Mouse (Mus musculus) CH12.LX (cell line): ENCODE results near the gene Recql5. TPM values are rescaled to one million over a fixed set of nuclear protein-coding genes. Genes with fewer than 3 reads are reported as not detected.
A peak's percentile ranks its signal among the peaks of the same experiment; 100 is the strongest.

Experiments
- DNase-seq: peaks from one replicate; pipeline ENCODE4 v3.0.0-alpha.2; 2013; ENCODE audit errors: extremely low read depth
- H3K27ac ChIP-seq: 2 replicates; pipeline ENCODE4 v1.5.1; 2012; ENCODE audit warnings: low read depth, mild to moderate bottlenecking, control low read depth, moderate library complexity; ENCODE audit not compliant: insufficient read depth
- H3K27me3 ChIP-seq: replicated peaks from 2 replicates; pipeline ENCODE3; 2012; ENCODE audit warnings: inconsistent platforms
- H3K36me3 ChIP-seq, 2 experiments: replicated peaks in 1 of 2; 2 replicates each; pipeline versions ENCODE3 to v1.6.1; 2012; ENCODE audit warnings: inconsistent platforms in 1 of 2, low read length in 1 of 2, mild to moderate bottlenecking in 1 of 2, mixed read lengths in 1 of 2, moderate library complexity in 1 of 2; ENCODE audit not compliant: control insufficient read depth in 1 of 2, insufficient read depth in 1 of 2
- H3K4me1 ChIP-seq, 2 experiments: 2 replicates each; pipeline ENCODE4 v1.6.1; 2012; ENCODE audit warnings: inconsistent platforms in 1 of 2, moderate library complexity in 1 of 2; ENCODE audit not compliant: insufficient read depth in 2 of 2, control insufficient read depth in 1 of 2
- H3K4me2 ChIP-seq: 2 replicates; pipeline ENCODE4 v1.6.1; 2012; ENCODE audit warnings: low read depth, mild to moderate bottlenecking, control low read depth; ENCODE audit not compliant: poor library complexity, insufficient read depth, severe bottlenecking
- H3K4me3 ChIP-seq, 3 experiments: fragments of 150-350 bp in 1 of 3; sonication (generic) in 1 of 3; replicated peaks in 1 of 3; 2 replicates each; pipeline versions ENCODE3 to v1.5.1; 2011 to 2012; ENCODE audit warnings: low read depth in 2 of 3, low read length in 2 of 3, mild to moderate bottlenecking in 2 of 3, moderate library complexity in 2 of 3, control low read depth in 1 of 3, improper control_type of control experiment in 1 of 3, inconsistent platforms in 1 of 3, mixed read lengths in 1 of 3; ENCODE audit not compliant: poor library complexity in 1 of 3
- H3K79me2 ChIP-seq: replicated peaks from 2 replicates; pipeline ENCODE4 v1.6.1; 2012; ENCODE audit warnings: mild to moderate bottlenecking, moderate library complexity; ENCODE audit not compliant: control insufficient read depth, poor library complexity, insufficient read depth, severe bottlenecking; ENCODE audit errors: extremely low read depth
- H3K9ac ChIP-seq: 2 replicates; pipeline ENCODE4 v1.6.1; 2012; ENCODE audit warnings: low read depth, mild to moderate bottlenecking, control low read depth, moderate library complexity; ENCODE audit not compliant: insufficient read depth
- H3K9me3 ChIP-seq: replicated peaks from 2 replicates; pipeline ENCODE3; 2012; ENCODE audit warnings: low read length, inconsistent platforms, mixed read lengths
- BHLHE40 ChIP-seq: IDR thresholded peaks from 2 replicates; pipeline ENCODE4 v1.6.1; 2011; ENCODE audit warnings: mild to moderate bottlenecking, low read depth, low read length, improper control_type of control experiment
- CHD2 ChIP-seq: IDR thresholded peaks from 2 replicates; pipeline ENCODE4 v1.6.1; 2011; ENCODE audit warnings: low read length, improper control_type of control experiment
- CTCF ChIP-seq, 2 experiments: IDR thresholded peaks in 1 of 2; conservative IDR thresholded peaks in 1 of 2; 2 replicates each; pipeline ENCODE4 v1.5.1; 2011 to 2012; ENCODE audit warnings: low read depth in 2 of 2, low read length in 2 of 2, improper control_type of control experiment in 1 of 2, inconsistent platforms in 1 of 2, mild to moderate bottlenecking in 1 of 2, moderate library complexity in 1 of 2
- ELF1 ChIP-seq: IDR thresholded peaks from 2 replicates; pipeline ENCODE4 v1.6.1; 2014; ENCODE audit warnings: low read depth, mild to moderate bottlenecking, inconsistent platforms, low read length, improper control_type of control experiment
- GABPA ChIP-seq: IDR thresholded peaks from 2 replicates; pipeline ENCODE4 v1.6.1; 2012; ENCODE audit warnings: low read depth, low read length, improper control_type of control experiment, inconsistent platforms; ENCODE audit not compliant: insufficient replicate concordance
- IRF4 ChIP-seq: IDR thresholded peaks from 2 replicates; pipeline ENCODE4 v1.6.1; 2014; ENCODE audit warnings: low read depth, mild to moderate bottlenecking, inconsistent platforms, low read length, improper control_type of control experiment
- MAFK ChIP-seq: IDR thresholded peaks from 2 replicates; pipeline ENCODE4 v1.6.1; 2011; ENCODE audit warnings: low read length, improper control_type of control experiment; ENCODE audit not compliant: insufficient replicate concordance
- MAX ChIP-seq: IDR thresholded peaks from 2 replicates; pipeline ENCODE4 v1.6.1; 2011; ENCODE audit warnings: low read length, improper control_type of control experiment
- MEF2A ChIP-seq: IDR thresholded peaks from 2 replicates; pipeline ENCODE4 v1.6.1; 2014; ENCODE audit warnings: low read depth, mild to moderate bottlenecking, inconsistent platforms, low read length, improper control_type of control experiment, borderline replicate concordance
- NELFE ChIP-seq: IDR thresholded peaks from 2 replicates; pipeline ENCODE4 v1.6.1; 2011; ENCODE audit warnings: low read depth, low read length, improper control_type of control experiment
- POLR2A ChIP-seq: IDR thresholded peaks from 2 replicates; pipeline ENCODE4 v1.6.1; 2011; ENCODE audit warnings: low read depth, mild to moderate bottlenecking, improper control_type of control experiment, low read length
- POLR2AphosphoS2 ChIP-seq: IDR thresholded peaks from 2 replicates; pipeline ENCODE4 v1.6.1; 2011; ENCODE audit warnings: low read depth, low read length, improper control_type of control experiment
- TBP ChIP-seq: conservative IDR thresholded peaks from 2 replicates; pipeline ENCODE4 v1.6.1; 2011; ENCODE audit warnings: low read depth, low read length, improper control_type of control experiment
- TCF12 ChIP-seq: IDR thresholded peaks from 2 replicates; pipeline ENCODE4 v1.6.1; 2014; ENCODE audit warnings: low read depth, mild to moderate bottlenecking, inconsistent platforms, low read length, improper control_type of control experiment
- USF2 ChIP-seq: conservative IDR thresholded peaks from 2 replicates; pipeline ENCODE4 v1.6.1; 2011; ENCODE audit warnings: low read depth, low read length, improper control_type of control experiment
- ZKSCAN1 ChIP-seq: IDR thresholded peaks from 2 replicates; pipeline ENCODE4 v1.6.1; 2012; ENCODE audit warnings: low read depth, inconsistent platforms, low read length, improper control_type of control experiment, borderline replicate concordance
- ZNF384 ChIP-seq: IDR thresholded peaks from 2 replicates; pipeline ENCODE4 v1.6.1; 2012; ENCODE audit warnings: low read depth, low read length, improper control_type of control experiment, inconsistent platforms
- dilution Hi-C: fragments of 300-500 bp; cut with MboI; formaldehyde crosslinking; loops from 2 replicates; pipeline ENCODE4 v1.14.3; 2020; ENCODE audit warnings: low sequenced_read_pairs; ENCODE audit not compliant: extremely low pct_unique_long_range_greater_than_20kb, extremely low pct_ligation_motif_present
- in situ Hi-C: fragments of 300-500 bp; cut with MboI; formaldehyde crosslinking; loops from 3 replicates; pipeline ENCODE4 v1.14.3; 2019; ENCODE audit warnings: low sequenced_read_pairs, low pct_ligation_motif_present, low pct_unique_long_range_greater_than_20kb, mixed read lengths
- polyA plus RNA-seq: library from polyadenylated mRNA; unstranded; fragments of >175 nt; gene quantifications from 2 replicates; pipeline ENCODE4 v1.2.1, GENCODE M21; 2012; ENCODE audit warnings: low read depth; ENCODE audit not compliant: insufficient read length
- total RNA-seq, 2 experiments: library from RNA; depleted of rRNA; stranded (reverse); fragments of 300-350 nt in 1 of 2; fragments of >200 nt in 1 of 2; gene quantifications; 2 replicates each; pipeline ENCODE4 v1.2.3; 2012 to 2014

Recql5 gene
- total and polyA plus RNA-seq, 3 experiments: 21.8 to 43.3 (median 31.0) TPM

GRCm38 (mm10) chr11:115957971-115958370 lies 24.7 kb upstream of the Recql5 start:
- Histone ChIP-seq H3K9ac (no peak overlapping the region), H3K4me3 (no peak overlapping the region), H3K27ac (no peak overlapping the region), H3K4me1 (peaks cover 0 to 6% of the 10 kb centered on the region in 2 experiments; a peak in 2 of 4 replicates), H3K36me3 (peaks cover 75 to 90% of the 10 kb centered on the region in 2 experiments), H3K9me3 (no peaks in the 10 kb centered on the region), H3K4me2 (no peak overlapping the region), H3K79me2 (no peaks in the 10 kb centered on the region), H3K27me3 (no peaks in the 10 kb centered on the region)
- in situ Hi-C loops: no loop called here
- dilution Hi-C loops: no loop called here
- TF ChIP-seq POLR2A: no peak
- no peak for DNase-seq

GRCm38 (mm10) chr11:115956453-115956852 lies 23.2 kb upstream of the Recql5 start:
- DNase-seq: no peak
- dilution Hi-C loops: no loop called here
- Histone ChIP-seq H3K4me2 (no peak overlapping the region), H3K4me3 (no peak overlapping the region), H3K27me3 (no peaks in the 10 kb centered on the region), H3K27ac (no peak overlapping the region), H3K79me2 (no peaks in the 10 kb centered on the region), H3K4me1 (peaks cover 0 to 6% of the 10 kb centered on the region in 2 experiments; a peak in 2 of 4 replicates), H3K9ac (no peak overlapping the region), H3K36me3 (peaks cover 74 to 90% of the 10 kb centered on the region in 2 experiments), H3K9me3 (no peaks in the 10 kb centered on the region)
- in situ Hi-C loops: no loop called here
- TF ChIP-seq MAX (no peak), ZKSCAN1 (peak; percentile 26; the same call in 1 of the 2 replicates)

GRCm38 (mm10) chr11:115955195-115955858 lies 22.1 kb upstream of the Recql5 start:
- Histone ChIP-seq H3K4me3 (no peak overlapping the region), H3K79me2 (no peaks in the 10 kb centered on the region), H3K36me3 (peaks cover 71 to 90% of the 10 kb centered on the region in 2 experiments), H3K9ac (no peak overlapping the region), H3K4me2 (no peak overlapping the region), H3K27ac (no peak overlapping the region), H3K4me1 (peaks cover 0 to 6% of the 10 kb centered on the region in 2 experiments; a peak in 2 of 4 replicates), H3K9me3 (no peaks in the 10 kb centered on the region), H3K27me3 (no peaks in the 10 kb centered on the region)
- dilution Hi-C loops (no loop called here), in situ Hi-C loops (no loop called here)
- TF ChIP-seq USF2 (no peak), BHLHE40 (peak; percentile 64)
- DNase-seq: no peak

- Histone ChIP-seq H3K27me3 (no peaks in the 10 kb centered on the region), H3K9me3 (no peaks in the 10 kb centered on the region), H3K36me3 (peaks cover 72 to 90% of the 10 kb centered on the region in 2 experiments), H3K27ac (no peak overlapping the region), H3K4me2 (no peak overlapping the region), H3K79me2 (no peaks in the 10 kb centered on the region), H3K4me1 (peaks cover 0 to 6% of the 10 kb centered on the region in 2 experiments; a peak in 2 of 4 replicates), H3K4me3 (no peak overlapping the region), H3K9ac (no peak overlapping the region)
- TF ChIP-seq CTCF (conservative IDR thresholded peaks at IDR 0.05 in 1 of 2, IDR thresholded peaks at IDR 0.05 in 1 of 2; ENCODE audit: low read depth in 2 of 2, low read length in 2 of 2) (no peak), MEF2A (no peak), ELF1 (no peak), ZNF384 (no peak), TCF12 (no peak), POLR2AphosphoS2 (no peak), IRF4 (no peak), MAFK (no peak), CHD2 (no peak), TBP (no peak), GABPA (no peak), ZKSCAN1 (no peak), NELFE (no peak), POLR2A (no peak)
- DNase-seq: no peak
- in situ Hi-C loops: no loop called here
- dilution Hi-C loops: no loop called here
Measured at GRCm38 (mm10) chr11:115954712-115955111, 21.4 kb upstream of the Recql5 start.
